Mouse (Mus musculus): ENCODE data around the gene Grip1.

The Grip1 gene

DNA sequence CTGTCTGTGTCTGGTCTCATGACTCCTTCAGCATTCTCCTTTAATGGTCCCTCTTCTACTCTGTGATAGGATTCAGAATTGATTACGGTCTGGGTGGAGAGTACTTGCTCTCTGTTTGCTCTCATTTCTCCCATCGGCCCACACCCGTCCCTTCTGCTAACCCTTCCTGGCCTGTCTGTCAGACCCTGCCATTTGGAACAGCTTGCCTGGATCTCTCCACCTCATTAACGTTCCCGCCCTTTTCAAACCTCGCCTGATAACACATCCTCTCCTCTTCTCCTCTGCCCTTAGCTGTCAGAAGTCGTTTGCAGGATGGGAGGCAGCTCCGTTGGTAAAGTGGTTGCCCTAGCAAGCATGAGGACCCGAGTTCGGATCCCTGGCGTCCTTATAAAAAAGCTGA, 370.9 kb downstream of the Grip1 start:
- in situ Hi-C loops (cut with MboI, MseI) = loop anchor here (25.0 kb wide), 1 partner anchor 1288 kb away; no protein-coding TSS in a partner anchor

DNA sequence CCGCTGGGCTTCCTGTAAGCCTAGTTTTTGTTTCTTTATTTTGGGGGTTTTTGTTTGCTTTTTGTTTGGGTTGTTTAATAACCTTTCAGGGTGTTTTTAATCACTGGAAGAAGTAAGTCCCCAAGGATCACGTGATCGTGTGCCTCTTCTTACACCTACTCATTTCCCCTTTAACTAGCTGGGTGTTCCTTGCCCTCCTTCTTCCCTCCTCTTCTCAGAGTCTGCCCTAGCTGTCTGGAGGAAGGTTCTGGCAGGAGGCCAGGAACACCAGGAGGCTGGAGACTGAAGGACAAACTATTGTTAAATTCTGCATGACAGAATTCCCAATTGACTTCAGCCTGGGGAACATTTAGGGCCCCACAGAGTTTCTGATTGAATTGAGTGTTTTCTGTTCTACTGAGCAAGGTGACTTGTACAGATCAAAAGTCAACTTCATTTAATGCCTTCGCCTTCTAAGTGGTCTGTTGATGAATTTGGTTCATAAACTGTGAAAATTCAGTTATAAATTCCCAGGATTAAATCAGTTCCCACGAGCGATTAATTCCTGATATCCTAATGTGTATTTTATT, 376.8 kb downstream of the Grip1 start:
- in situ Hi-C loops (cut with MboI, MseI) = no loop called here

DNA sequence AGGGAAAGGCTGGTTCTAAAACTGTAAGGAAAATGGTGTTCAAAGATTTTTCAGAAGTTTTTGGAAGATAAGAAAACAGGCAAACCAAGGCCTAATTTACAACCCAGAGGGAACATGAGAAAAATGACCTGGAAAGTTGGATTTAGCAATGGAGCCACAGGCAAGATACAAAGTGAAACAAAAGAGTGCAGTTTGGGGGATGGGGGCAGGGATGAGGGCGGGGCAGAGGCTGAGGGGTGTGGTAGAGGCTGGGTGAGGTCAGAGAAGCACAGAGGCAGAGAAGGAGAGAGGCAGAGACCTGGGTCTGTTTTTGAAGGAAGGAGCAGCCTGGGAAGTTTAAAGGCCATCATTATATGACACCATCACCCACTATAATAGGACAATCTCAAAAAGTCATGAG, 377.5 kb downstream of the Grip1 start:
- in situ Hi-C loops (cut with MboI, MseI) = no loop called here

DNA sequence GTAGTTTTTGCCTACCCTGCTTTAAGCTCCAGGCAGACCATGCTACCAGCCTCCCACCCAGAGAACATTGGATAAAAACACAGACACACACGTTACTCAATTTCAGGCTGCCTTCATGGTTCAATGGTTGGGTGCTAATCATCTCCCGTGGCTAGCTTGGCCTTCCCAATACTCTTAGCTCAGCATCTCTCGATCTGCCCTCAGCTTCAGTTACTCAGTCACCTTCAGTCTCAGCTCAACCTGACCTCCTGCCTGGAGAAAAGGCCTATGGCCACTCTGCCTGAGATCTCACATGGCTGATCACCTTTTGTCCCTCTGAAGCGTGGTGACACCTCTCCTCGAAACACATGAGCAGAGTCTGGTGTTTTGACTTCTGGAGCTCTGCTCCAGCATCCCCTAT, 379.7 kb downstream of the Grip1 start:
- in situ Hi-C loops (cut with MboI, MseI) = no loop called here

DNA sequence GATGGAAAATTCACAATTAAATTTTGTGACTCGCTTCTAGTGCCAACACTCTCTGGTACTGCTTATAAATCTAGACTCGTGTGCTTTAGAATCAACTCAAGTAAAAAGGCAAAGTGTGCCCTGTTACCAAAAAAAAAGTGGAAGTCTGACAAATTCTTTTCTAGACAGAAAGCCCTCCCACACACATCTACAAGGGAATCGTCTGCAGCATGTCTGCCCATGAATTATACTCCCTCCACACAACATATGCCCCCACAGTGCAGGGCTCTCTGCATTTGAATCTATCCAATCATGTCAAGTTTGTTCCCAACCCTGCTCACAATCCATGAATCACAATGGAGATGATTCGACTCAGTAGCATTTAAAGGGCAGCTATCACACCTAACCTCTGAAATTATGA, 380.5 kb downstream of the Grip1 start:
- in situ Hi-C loops (cut with MboI, MseI) = no loop called here

DNA sequence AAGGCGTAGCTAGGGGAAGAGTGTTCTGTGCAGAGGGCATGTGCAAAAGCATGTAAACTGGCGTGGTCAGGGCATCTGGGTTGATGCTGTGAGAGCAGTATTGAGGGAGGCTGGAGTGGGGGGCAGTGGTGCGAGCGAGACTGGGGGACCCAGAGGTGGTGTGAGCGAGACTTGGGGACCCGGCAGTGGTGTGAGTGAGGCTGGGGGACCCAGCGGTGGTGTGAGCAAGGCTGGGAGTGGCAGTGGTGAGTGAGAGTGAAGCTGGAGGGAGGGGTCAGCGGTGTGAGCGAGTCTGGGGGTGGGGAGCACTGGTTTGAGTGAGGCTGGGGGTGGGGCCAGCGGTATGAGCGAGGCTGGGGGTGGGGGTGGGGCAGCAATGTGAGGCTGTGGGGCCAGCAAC, 386.0 kb downstream of the Grip1 start:
- in situ Hi-C loops (cut with MboI, MseI) = no loop called here

DNA sequence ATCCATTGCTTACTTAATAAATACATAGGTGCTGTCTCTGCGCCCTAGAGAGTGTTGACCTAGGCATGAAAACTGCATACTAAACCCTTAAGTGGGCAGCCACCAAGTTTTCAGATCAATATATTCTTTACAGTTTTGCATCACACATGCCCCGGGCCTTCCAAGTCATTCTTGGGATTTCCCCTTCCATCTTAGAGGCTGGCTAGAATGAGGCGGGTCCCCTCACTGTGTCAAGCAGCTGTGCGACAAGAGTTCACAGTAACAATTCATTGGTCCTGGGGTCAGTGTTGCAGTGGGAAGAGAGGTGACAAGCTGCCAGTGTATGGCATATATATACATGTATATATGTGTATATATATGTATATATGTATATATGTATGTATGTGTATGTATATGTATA, 388.4 kb downstream of the Grip1 start:
- in situ Hi-C loops (cut with MboI, MseI) = no loop called here

DNA sequence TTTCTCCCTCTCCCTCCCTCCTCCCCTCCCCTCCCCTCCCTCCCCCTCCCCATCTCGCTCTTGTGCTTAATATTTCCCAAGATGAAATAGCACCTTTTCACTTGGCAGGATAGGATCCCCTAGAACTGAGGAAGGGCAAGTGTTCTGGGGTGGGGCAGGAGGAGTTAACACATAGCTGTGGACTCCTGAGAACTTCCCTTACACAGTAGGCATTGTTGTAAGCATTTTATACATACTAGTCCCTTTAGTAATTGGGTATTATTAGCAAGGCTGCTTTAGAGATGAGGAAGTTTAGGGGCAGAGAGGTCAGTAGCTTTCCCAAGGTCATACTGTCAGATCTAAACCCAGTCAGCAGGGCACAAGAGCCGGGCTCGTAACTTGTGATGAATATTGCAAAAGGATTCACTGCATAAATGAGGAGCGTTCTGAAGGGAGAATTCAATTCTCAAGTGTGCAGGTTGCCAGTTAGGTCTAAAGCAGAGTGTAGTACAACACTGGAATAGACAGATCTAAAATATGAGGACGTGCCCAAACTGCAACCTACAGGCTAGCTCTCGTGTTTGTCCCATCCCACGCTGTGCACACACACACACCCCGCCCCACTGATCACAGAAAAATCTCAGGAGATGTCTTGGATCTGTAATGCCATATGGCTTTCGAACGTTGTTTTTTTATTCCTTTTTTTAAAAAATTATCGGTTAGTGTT, 392.2 kb downstream of the Grip1 start:
- in situ Hi-C loops (cut with MboI, MseI) = no loop called here

DNA sequence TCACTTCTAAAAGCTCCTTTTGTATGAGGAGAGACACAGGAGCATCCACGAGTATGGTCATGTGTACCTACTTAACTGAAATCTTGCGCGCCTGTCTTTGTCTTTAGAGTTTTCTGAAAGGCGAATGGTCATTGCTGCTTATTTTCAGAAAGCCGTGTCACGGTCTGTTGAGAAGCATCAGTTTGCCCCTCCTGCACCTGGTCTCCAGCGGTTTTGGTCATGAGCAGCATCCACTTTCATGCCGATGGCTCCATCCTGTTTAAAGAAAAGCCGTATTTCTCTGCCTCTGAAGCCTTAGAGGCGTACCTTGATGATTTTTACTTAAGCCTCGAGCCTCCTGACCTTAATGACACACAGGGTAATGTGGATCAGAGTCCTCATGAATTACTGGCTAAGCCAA, 398.0 kb downstream of the Grip1 start:
- in situ Hi-C loops (cut with MboI, MseI) = no loop called here

DNA sequence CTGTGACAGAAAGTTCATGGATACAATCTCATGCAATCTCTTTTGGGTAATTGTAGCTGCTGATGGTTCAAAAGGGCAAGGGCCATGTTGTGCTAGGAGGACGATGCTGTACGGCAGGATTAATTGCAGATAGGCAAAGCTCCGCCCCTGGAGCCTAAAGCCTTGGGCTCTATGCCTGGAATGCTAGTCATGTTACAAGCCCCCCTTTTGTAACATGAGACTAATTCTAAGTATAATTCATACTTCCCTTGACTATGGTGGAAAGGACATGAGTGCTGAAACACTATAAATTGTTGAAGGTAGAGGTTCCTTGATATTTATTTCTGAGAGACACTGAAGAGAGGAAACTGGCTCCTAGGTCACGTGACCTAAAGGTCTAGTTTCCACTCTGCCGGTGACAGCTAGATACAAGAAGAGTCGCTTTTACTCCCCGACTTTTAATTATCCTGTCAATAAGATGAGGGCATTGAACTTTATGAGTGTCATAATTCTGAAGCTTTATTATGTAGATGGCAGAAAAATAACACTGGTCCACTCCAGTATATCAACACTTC, 399.0 kb downstream of the Grip1 start:
- in situ Hi-C loops (cut with MboI, MseI) = no loop called here

DNA sequence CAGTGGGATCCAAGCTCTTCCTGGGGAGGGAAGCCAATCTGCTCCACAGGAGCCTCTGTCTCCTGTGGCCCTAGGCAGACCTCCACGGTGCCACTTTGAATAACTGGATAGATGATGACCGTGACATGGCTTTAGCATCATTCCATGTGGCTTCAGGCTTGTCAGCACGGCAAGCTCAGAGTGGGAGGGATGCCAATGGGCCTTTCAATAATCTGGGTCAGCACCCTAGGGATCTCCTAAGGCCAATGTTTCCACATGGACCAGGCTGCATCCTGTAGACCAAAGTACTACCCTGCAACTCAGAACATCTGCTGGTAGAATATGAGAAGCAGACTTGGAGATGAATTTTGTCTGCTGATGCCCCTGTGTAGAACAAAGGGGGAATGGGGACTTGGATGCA, 414.1 kb downstream of the Grip1 start:
- in situ Hi-C loops (cut with MboI, MseI) = no loop called here

DNA sequence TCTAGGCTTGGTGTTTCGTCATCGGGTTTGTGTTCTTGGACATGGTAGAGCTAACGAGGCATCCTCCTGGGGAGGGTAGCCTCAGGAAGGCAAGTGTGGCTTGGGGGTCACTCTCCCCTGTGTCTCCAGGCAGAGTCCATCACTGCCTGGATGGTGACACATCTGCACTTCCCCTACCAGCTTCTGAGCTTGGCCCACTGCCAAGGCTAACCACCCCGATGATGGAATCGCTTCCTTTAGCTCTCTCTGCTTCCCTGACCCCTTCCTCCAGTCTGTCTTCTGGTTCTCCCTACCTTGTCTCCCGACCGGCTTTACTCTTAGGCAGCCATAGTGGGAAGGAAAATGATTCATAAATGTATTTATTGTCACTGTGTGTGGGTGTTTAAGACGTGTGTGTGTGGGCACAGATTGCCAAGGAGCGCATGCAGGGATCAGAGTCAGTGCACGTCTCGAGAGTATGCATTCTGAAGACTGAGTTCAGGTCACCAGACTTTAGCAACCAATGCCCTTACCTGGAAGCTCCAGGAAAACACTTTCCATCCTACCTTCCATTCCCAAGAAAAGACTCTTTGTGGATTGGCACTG, 415.5 kb downstream of the Grip1 start:
- in situ Hi-C loops (cut with MboI, MseI) = no loop called here

DNA sequence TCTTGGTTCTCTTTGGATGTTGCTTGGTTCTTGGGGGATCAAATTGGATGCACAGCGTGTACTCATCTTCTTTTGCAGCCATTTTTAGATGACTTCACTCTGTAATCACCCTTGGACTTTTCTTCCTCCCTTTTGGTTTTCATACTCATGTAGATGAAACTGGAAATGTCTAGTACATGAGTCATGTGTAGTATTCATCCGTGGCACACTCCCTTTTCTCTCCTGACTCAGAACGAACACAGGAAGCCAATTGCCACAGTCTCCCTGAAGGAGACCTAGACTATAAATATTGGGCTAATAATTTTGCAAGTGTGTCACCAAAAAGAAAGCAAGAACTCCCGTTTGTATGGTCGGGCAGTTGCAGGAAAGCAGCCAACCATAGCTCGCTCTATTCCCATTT, 423.1 kb downstream of the Grip1 start:
- in situ Hi-C loops (cut with MboI, MseI) = no loop called here

DNA sequence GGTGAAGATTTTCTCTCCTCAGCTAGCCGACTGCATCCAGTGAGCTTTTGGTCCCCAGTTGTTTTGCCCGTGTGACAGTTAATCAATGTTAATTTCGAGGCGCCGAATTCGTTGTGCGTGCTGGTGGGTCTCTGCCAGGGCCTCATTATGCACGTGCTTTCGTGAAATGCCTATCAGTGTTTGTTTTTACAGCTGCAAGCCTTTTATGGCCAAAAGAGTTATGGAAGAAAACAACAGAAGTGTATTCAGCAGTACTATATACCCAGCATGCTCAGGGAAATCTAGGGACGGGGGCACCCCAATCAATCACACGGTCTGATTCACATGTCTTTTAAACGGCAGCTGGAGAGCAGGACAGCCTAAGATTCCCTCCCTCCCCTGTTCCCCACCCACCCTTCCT, 424.7 kb downstream of the Grip1 start:
- in situ Hi-C loops (cut with MboI, MseI) = no loop called here

DNA sequence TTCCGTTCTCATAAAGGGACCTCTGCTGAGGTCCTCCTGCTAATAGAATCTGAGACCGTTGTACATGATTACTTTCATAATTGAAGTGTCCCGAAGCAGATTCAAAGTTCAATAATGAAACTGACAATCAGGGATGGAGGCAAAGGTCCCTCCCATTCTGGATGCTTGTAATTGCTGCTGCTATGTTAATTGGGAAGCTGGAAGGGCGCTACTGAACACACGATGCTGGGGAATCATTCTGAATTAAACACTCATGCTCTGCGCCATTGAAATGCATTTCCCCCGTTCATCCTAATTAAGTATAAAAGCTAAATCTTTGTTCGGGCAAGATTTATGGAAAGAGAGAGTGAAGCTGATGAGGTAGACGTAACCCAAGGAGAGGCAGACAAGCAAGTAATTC, 431.0 kb downstream of the Grip1 start:
- in situ Hi-C loops (cut with MboI, MseI) = no loop called here

DNA sequence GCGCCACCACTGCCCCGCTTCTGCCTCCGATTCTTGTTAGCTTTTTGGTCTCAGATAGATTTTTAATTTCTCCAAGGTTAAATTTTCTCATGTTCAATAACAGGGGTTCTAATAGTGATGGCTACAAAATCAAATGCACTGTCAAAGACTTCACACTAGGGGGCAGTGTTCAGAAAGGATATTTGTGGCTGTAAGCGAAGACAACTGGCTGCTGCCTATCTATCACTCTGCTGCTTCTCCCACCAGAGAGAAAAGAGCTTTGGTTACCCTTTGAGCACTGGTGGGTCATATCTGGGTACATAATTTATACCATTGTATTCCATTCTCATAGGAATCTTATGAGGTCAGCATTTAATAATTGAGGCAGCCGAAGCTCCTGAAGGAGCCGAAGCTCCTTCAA, 431.9 kb downstream of the Grip1 start:
- in situ Hi-C loops (cut with MboI, MseI) = no loop called here

DNA sequence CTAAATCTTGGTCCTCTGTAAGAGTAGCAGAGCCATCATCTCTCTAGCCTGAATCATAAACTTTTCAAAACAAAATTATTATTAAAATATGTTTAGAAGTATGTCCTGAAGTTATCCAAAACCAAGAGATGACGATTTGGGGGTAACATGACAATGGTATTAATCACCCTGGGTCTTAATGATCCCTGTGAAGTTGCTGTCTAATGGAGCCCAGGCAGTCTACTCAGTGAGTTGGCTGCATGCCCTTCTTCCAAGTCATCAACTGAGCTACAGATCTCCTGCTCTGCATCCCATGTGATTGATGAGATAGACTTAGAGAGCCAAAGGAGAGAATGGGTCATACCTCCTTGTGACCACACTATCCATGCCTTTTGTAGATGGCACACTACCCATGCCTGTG, 433.1 kb downstream of the Grip1 start:
- in situ Hi-C loops (cut with MboI, MseI) = no loop called here

DNA sequence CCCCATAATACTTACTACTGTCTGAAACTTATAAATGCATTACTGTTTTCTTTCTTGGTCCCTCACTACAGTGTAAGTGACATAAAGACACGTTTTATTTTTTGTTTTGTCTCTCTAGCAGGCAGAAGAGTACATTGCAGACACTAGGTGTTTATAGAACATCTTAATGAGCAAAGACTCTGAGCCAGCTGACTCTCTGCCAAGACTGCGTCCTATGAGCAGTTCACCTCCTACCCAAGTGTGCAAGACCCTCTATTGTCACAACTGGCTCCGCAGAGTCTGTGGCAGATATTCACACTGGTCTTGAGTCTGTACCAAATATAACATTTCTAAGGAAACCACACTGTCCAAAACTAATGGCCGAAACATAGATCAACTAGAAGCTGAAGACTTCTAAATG, 449.1 kb downstream of the Grip1 start:
- in situ Hi-C loops (cut with MboI, MseI) = no loop called here

DNA sequence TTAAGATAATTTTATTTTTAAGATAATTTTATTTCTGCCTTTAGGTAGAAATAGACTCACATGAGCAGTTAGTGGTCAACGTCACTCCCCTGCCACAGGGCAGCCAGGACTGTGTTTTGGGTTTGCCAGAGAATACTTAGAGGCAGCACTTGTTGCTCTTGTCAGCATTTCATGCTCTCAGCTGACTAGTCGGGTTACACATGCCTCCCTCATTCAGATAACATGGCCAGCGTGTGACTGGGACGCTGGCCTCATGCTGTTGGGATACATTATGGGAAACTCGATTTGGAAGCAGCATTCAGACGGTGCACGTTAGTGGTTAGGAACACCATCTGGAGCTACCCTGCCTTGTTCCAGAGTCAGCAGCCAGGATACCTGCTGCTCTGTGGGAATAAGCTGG, 453.2 kb downstream of the Grip1 start:
- in situ Hi-C loops (cut with MboI, MseI) = no loop called here

DNA sequence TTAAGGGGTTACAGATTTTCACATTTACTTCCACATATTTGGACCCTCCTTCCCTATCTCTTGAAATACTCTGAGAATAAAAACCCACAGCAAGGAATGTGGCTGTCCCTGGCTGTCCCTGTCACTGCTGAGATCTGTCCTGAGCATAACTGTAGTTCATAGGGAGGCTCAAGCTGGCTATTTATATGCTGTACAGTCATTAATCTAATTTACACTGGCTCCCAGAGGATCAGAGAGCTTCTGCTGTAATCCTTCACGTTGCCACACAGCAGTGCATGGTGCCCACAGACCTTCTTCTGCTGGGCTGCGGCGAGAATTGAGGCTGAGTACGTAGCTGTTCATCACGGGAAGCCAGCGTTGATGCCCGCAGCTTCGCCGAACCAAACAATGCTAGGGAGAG, 464.4 kb downstream of the Grip1 start:
- in situ Hi-C loops (cut with MboI, MseI) = loop anchor here (10.0 kb wide), 1 partner anchor 837 kb away; no protein-coding TSS in a partner anchor

DNA sequence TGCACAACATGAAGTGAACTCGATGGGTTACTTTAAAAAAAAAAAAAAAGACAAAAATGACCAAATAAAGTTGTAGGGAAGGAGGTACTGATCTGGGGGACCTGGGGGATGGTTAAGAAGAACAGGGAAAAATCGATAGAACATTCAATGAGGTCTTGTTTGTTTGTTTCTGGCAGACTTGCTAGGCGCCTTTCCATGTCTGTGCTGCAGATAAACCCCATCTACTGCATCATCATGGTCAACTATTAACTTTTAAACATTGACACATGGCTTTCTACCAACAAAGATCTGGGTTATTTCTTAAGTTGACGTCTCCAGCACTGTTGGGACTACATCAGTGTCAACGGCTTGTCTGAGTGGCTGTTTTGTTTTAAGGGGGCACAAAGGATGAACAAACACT, 474.3 kb downstream of the Grip1 start:
- in situ Hi-C loops (cut with MboI, MseI) = no loop called here

DNA sequence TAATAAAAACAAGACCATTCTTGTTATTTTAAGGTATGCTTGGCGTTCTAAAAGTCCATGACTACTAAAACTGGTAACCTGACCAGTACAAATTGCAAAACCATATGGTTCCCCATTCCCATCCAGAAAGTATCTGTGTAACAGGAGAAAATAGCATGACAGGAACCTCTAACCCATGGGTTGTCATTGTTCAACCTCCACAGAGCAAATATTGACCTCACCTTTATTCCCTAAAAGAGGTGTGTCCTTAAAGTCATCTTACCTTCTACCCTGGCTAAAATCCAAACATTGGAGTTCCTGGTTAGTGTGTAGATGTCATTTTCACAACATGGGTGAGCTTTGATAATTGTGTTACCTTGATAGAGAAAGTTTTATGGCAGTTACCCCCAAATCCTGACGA, 475.3 kb downstream of the Grip1 start:
- in situ Hi-C loops (cut with MboI, MseI) = no loop called here

DNA sequence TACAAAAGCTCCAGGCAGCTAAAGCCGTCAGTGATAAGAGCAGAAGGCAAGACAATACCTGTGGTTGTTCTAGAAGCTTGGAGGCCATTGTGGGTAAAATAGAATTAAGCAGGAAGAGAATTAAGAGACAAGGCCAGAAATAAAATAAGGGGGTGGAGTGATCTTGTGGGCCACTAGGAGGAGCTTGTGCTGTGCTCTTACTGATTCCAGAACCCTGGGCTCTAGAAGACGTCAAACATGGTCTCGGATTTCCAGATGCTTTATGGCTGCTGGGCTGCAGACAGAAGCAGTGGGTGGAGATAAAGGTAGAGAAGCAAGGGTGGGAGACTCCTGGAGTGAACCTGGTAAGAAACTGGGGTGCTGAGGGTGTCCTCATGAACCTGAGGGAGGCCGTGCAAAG, 479.2 kb downstream of the Grip1 start:
- in situ Hi-C loops (cut with MboI, MseI) = no loop called here
